Mouse (Mus musculus): ENCODE measurements around the gene Mrps18a. TPM values are rescaled to one million over a fixed set of nuclear protein-coding genes. Genes with fewer than 3 reads are reported as not detected.

The Mrps18a gene
- polyA plus RNA-seq, 1 experiment from 2014 or later, result 128 TPM

DNA sequence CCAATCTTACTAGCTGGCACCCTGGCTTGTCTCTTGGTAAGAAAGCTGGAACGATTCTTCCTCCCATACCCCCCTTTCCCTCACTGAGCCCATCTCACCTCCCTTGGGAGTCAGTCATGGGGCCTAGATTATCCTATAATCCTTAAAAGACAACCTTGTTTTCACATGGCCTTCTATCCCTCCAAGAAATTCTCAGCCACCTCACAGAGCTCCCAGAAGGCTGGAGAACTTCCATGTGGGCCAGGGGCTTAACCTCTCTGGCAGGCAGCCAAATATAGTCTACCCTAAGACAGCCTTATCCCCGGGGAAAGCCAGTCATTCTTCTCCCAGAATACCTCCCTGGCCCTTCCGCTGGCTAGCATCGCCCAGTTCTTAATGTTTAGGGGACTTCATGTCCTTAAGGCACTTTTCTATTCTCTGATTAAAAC is 7.7 kb downstream of the Mrps18a start:
- Histone ChIP-seq H3K27ac (replicated peaks in 1 of 2; ENCODE audit: control insufficient read depth in 1 of 2, insufficient read depth in 1 of 2, low read depth in 2 of 2, low read length in 2 of 2) (no peak overlapping the region), H3K9me3 (ENCODE audit: control insufficient read depth, low read length) (no peaks in the 10 kb centered on the region), H3K4me2 (ENCODE audit: low read length) (no peak overlapping the region), H3K9ac (ENCODE audit: low read length) (no peak overlapping the region), H3K27me3 (ENCODE audit: control insufficient read depth, insufficient read depth, low read length) (no peaks in the 10 kb centered on the region), H3K4me3 (ENCODE audit: control insufficient read depth in 1 of 2, insufficient read depth in 1 of 2, low read depth in 1 of 2, low read length in 2 of 2) (no peak overlapping the region), H3K4me1 (ENCODE audit: control insufficient read depth in 2 of 2, insufficient read depth in 2 of 2, low read length in 2 of 2) (no peaks in the 10 kb centered on the region; a peak in 1 of 4 replicates), H3K36me3 (ENCODE audit: control insufficient read depth, insufficient read depth, low read length) (peaks cover 53% of the 10 kb centered on the region)
- 52% methylated on average over 4 of the region's 4 CpGs for WGBS
- ATAC-seq (ENCODE audit: insufficient number of reproducible peaks, insufficient read depth, low FRiP score, low read depth), result no peak

GRCm38 (mm10) chr17:46119641-46120040 is 8.9 kb downstream of the Mrps18a start:
- 79% methylated on average over 10 of the region's 10 CpGs for WGBS
- H3K36me3 ChIP-seq (ENCODE audit: control insufficient read depth, insufficient read depth, low read length), result peaks cover 63% of the 10 kb centered on the region
- no peak overlapping the region for H3K27ac ChIP-seq (replicated peaks in 1 of 2; ENCODE audit: control insufficient read depth in 1 of 2, insufficient read depth in 1 of 2, low read depth in 2 of 2, low read length in 2 of 2)
- H3K4me2 ChIP-seq (ENCODE audit: low read length), result no peak overlapping the region
- H3K9me3 ChIP-seq (ENCODE audit: control insufficient read depth, low read length), result no peaks in the 10 kb centered on the region
- no peak overlapping the region for H3K4me3 ChIP-seq (ENCODE audit: control insufficient read depth in 1 of 2, insufficient read depth in 1 of 2, low read depth in 1 of 2, low read length in 2 of 2)
- H3K4me1 ChIP-seq (ENCODE audit: control insufficient read depth in 2 of 2, insufficient read depth in 2 of 2, low read length in 2 of 2), result peaks cover 0 to 5% of the 10 kb centered on the region in 2 experiments; a peak in 1 of 4 replicates
- H3K9ac ChIP-seq (ENCODE audit: low read length), result no peak overlapping the region
- no peak for ATAC-seq (ENCODE audit: insufficient number of reproducible peaks, insufficient read depth, low FRiP score, low read depth)
- H3K27me3 ChIP-seq (ENCODE audit: control insufficient read depth, insufficient read depth, low read length), result no peaks in the 10 kb centered on the region

GRCm38 (mm10) chr17:46122791-46123190 is 12.0 kb downstream of the Mrps18a start:
- Histone ChIP-seq H3K4me2 (ENCODE audit: low read length) (no peak overlapping the region), H3K36me3 (ENCODE audit: control insufficient read depth, insufficient read depth, low read length) (peaks cover 89% of the 10 kb centered on the region), H3K27me3 (ENCODE audit: control insufficient read depth, insufficient read depth, low read length) (no peaks in the 10 kb centered on the region), H3K9me3 (ENCODE audit: control insufficient read depth, low read length) (no peaks in the 10 kb centered on the region), H3K4me3 (ENCODE audit: control insufficient read depth in 1 of 2, insufficient read depth in 1 of 2, low read depth in 1 of 2, low read length in 2 of 2) (no peak overlapping the region), H3K4me1 (ENCODE audit: control insufficient read depth in 2 of 2, insufficient read depth in 2 of 2, low read length in 2 of 2) (peaks cover 0 to 5% of the 10 kb centered on the region in 2 experiments; a peak in 1 of 4 replicates), H3K9ac (ENCODE audit: low read length) (no peak overlapping the region), H3K27ac (replicated peaks in 1 of 2; ENCODE audit: control insufficient read depth in 1 of 2, insufficient read depth in 1 of 2, low read depth in 2 of 2, low read length in 2 of 2) (no peak overlapping the region)
- ATAC-seq (ENCODE audit: insufficient number of reproducible peaks, insufficient read depth, low FRiP score, low read depth), result no peak
- WGBS, result 91% methylated on average over 4 of the region's 4 CpGs

- Histone ChIP-seq H3K4me1 (ENCODE audit: control insufficient read depth in 2 of 2, insufficient read depth in 2 of 2, low read length in 2 of 2) (peaks cover 0 to 5% of the 10 kb centered on the region in 2 experiments; a peak in 1 of 4 replicates), H3K9me3 (ENCODE audit: control insufficient read depth, low read length) (no peaks in the 10 kb centered on the region), H3K27ac (replicated peaks in 1 of 2; ENCODE audit: control insufficient read depth in 1 of 2, insufficient read depth in 1 of 2, low read depth in 2 of 2, low read length in 2 of 2) (no peak overlapping the region), H3K36me3 (ENCODE audit: control insufficient read depth, insufficient read depth, low read length) (peaks cover 89% of the 10 kb centered on the region), H3K27me3 (ENCODE audit: control insufficient read depth, insufficient read depth, low read length) (no peaks in the 10 kb centered on the region), H3K4me3 (ENCODE audit: control insufficient read depth in 1 of 2, insufficient read depth in 1 of 2, low read depth in 1 of 2, low read length in 2 of 2) (no peak overlapping the region), H3K9ac (ENCODE audit: low read length) (no peak overlapping the region), H3K4me2 (ENCODE audit: low read length) (no peak overlapping the region)
- ATAC-seq (ENCODE audit: insufficient number of reproducible peaks, insufficient read depth, low FRiP score, low read depth), result no peak
- WGBS, result 90% methylated on average over 4 of the region's 4 CpGs
Observed at GRCm38 (mm10) chr17:46123285-46123684, 12.5 kb downstream of the Mrps18a start.

DNA sequence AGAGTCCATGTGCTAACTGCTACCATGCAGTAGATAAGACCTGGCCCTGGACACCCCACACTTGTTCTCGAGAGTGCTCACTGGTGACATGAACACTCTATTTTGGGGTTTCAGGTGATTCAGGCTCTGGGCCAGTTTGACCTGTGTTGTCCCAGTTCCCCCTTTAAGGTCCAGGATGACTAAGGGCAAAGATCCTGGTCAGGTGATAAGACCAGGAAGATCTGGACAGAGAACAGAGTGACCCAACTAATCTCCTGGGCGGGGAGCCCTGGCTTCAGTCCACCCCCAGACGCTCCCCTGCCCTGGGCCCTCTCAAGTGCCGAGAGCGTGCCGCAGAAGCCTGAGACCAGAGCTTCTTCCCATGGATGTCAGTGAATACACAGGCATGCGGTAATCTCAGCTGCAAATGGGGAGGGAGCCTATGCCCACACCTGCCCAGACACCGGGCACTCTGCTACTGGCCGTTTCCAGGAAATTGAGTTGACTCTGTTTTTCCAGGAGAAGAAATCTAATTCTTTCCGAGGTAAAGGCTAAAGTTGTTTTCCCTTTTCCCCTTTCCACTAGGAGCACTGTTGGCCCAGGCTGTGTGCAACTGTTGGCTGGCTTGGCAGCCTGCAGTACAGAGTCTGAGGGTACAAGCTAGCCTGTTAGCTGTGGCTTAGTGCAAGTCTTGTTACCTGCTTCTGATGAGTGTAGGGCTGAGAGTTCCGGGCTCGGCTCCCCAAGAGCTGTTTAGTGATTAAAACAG is 13.3 kb downstream of the Mrps18a start:
- Histone ChIP-seq H3K4me1 (ENCODE audit: control insufficient read depth in 2 of 2, insufficient read depth in 2 of 2, low read length in 2 of 2) (peaks cover 0 to 5% of the 10 kb centered on the region in 2 experiments; a peak in 1 of 4 replicates), H3K36me3 (ENCODE audit: control insufficient read depth, insufficient read depth, low read length) (peaks cover 89% of the 10 kb centered on the region), H3K4me3 (ENCODE audit: control insufficient read depth in 1 of 2, insufficient read depth in 1 of 2, low read depth in 1 of 2, low read length in 2 of 2) (no peak overlapping the region), H3K9ac (ENCODE audit: low read length) (no peak overlapping the region), H3K4me2 (ENCODE audit: low read length) (no peak overlapping the region), H3K27ac (replicated peaks in 1 of 2; ENCODE audit: control insufficient read depth in 1 of 2, insufficient read depth in 1 of 2, low read depth in 2 of 2, low read length in 2 of 2) (peak overlapping the region in 1 of 2 experiments; percentile 4; a peak in 1 of 4 replicates), H3K27me3 (ENCODE audit: control insufficient read depth, insufficient read depth, low read length) (no peaks in the 10 kb centered on the region), H3K9me3 (ENCODE audit: control insufficient read depth, low read length) (no peaks in the 10 kb centered on the region)
- WGBS, result 65% methylated on average over 12 of the region's 12 CpGs
- peak; percentile 61 for ATAC-seq (ENCODE audit: insufficient number of reproducible peaks, insufficient read depth, low FRiP score, low read depth)

DNA sequence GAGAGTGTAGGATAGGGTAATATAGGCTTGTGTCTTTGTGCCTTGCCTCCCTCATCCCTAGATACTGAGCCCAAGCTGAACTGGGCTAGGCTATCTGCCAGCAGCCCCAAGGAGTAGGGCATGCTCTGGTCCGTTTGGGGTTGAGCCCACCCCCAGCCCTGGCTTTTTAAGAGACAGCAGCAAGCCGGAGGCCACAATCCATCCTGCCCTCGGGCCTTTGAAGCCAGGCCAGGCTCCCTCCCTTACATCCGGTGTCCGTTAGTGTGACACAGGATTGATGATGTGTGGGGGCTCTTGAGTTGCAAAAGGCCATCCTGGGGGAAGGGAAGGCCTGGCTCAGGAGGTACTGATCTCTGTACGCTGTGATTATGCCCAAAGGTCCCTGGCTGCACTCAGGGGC is 15.8 kb downstream of the Mrps18a start:
- Histone ChIP-seq H3K4me3 (ENCODE audit: control insufficient read depth in 1 of 2, insufficient read depth in 1 of 2, low read depth in 1 of 2, low read length in 2 of 2) (no peak overlapping the region), H3K9me3 (ENCODE audit: control insufficient read depth, low read length) (no peaks in the 10 kb centered on the region), H3K27me3 (ENCODE audit: control insufficient read depth, insufficient read depth, low read length) (no peaks in the 10 kb centered on the region), H3K27ac (replicated peaks in 1 of 2; ENCODE audit: control insufficient read depth in 1 of 2, insufficient read depth in 1 of 2, low read depth in 2 of 2, low read length in 2 of 2) (no peak overlapping the region), H3K4me1 (ENCODE audit: control insufficient read depth in 2 of 2, insufficient read depth in 2 of 2, low read length in 2 of 2) (peaks cover 0 to 5% of the 10 kb centered on the region in 2 experiments; a peak in 1 of 4 replicates), H3K4me2 (ENCODE audit: low read length) (no peak overlapping the region), H3K36me3 (ENCODE audit: control insufficient read depth, insufficient read depth, low read length) (peaks cover 81% of the 10 kb centered on the region), H3K9ac (ENCODE audit: low read length) (no peak overlapping the region)
- WGBS, result 72% methylated on average over 6 of the region's 6 CpGs
- no peak for ATAC-seq (ENCODE audit: insufficient number of reproducible peaks, insufficient read depth, low FRiP score, low read depth)

GRCm38 (mm10) chr17:46127814-46128493 is 17.2 kb downstream of the Mrps18a start:
- peaks cover 0 to 9% of the 10 kb centered on the region in 2 experiments; a peak in 1 of 4 replicates for H3K4me1 ChIP-seq (ENCODE audit: control insufficient read depth in 2 of 2, insufficient read depth in 2 of 2, low read length in 2 of 2)
- H3K9me3 ChIP-seq (ENCODE audit: control insufficient read depth, low read length), result no peaks in the 10 kb centered on the region
- no peak overlapping the region for H3K4me3 ChIP-seq (ENCODE audit: control insufficient read depth in 1 of 2, insufficient read depth in 1 of 2, low read depth in 1 of 2, low read length in 2 of 2)
- peaks cover 68% of the 10 kb centered on the region for H3K36me3 ChIP-seq (ENCODE audit: control insufficient read depth, insufficient read depth, low read length)
- H3K27ac ChIP-seq (replicated peaks in 1 of 2; ENCODE audit: control insufficient read depth in 1 of 2, insufficient read depth in 1 of 2, low read depth in 2 of 2, low read length in 2 of 2), result no peak overlapping the region
- H3K27me3 ChIP-seq (ENCODE audit: control insufficient read depth, insufficient read depth, low read length), result no peaks in the 10 kb centered on the region
- no peak overlapping the region for H3K4me2 ChIP-seq (ENCODE audit: low read length)
- no peak for ATAC-seq (ENCODE audit: insufficient number of reproducible peaks, insufficient read depth, low FRiP score, low read depth)
- H3K9ac ChIP-seq (ENCODE audit: low read length), result no peak overlapping the region
- whole genome bisulfite sequencing, result 77% methylated on average over 6 of the region's 6 CpGs
